Mouse (Mus musculus): ENCODE data around the gene Olfr519. TPM values are rescaled to one million over a fixed set of nuclear protein-coding genes. Genes with fewer than 3 reads are reported as not detected.
A peak's percentile ranks its signal among the peaks of the same experiment; 100 is the strongest.

Olfr519 gene
- polyA plus RNA-seq (2012; ENCODE audit: insufficient read depth, insufficient read length, low replicate concordance, missing spikeins) = not detected in 2 replicates

GRCm38 (mm10) chr7:108894320-108894719 lies at the start of gene Olfr519:
TSS of gene Olfr519 (minus strand) at chr7:108894420.
- TF ChIP-seq POLR2A (IDR thresholded peaks at IDR 0.05; ENCODE audit: insufficient read depth, low read depth, low read length) (no peak), CTCF (IDR thresholded peaks at IDR 0.05; ENCODE audit: insufficient read depth, low read depth, low read length) (no peak)
- Histone ChIP-seq H3K4me1 (ENCODE audit: control insufficient read depth, insufficient read depth, low read length) (no peaks in the 10 kb centered on the region), H3K27ac (ENCODE audit: insufficient read depth, low read depth, low read length) (no peak within 1 kb of the TSS), H3K4me3 (ENCODE audit: insufficient read depth, low read depth, low read length) (no peak within 1 kb of the TSS)
- 88% methylated on average over 5 of the region's 5 CpGs for WGBS

- Histone ChIP-seq H3K4me3 (ENCODE audit: insufficient read depth, low read depth, low read length) (no peak overlapping the region), H3K4me1 (ENCODE audit: control insufficient read depth, insufficient read depth, low read length) (peaks cover 6% of the 10 kb centered on the region; the same call in 1 of the 2 replicates), H3K27ac (ENCODE audit: insufficient read depth, low read depth, low read length) (no peak overlapping the region)
- WGBS = 1% methylated on average over 2 of the region's 2 CpGs
- TF ChIP-seq POLR2A (IDR thresholded peaks at IDR 0.05; ENCODE audit: insufficient read depth, low read depth, low read length) (no peak), CTCF (IDR thresholded peaks at IDR 0.05; ENCODE audit: insufficient read depth, low read depth, low read length) (no peak)
These were observed 49.8 kb upstream of the Olfr519 start for GRCm38 (mm10) chr7:108944002-108944401.

GRCm38 (mm10) chr7:108941466-108941865 lies 47.2 kb upstream of the Olfr519 start:
- Histone ChIP-seq H3K4me1 (ENCODE audit: control insufficient read depth, insufficient read depth, low read length) (peaks cover 6% of the 10 kb centered on the region; the same call in 1 of the 2 replicates), H3K27ac (ENCODE audit: insufficient read depth, low read depth, low read length) (no peak overlapping the region), H3K4me3 (ENCODE audit: insufficient read depth, low read depth, low read length) (no peak overlapping the region)
- no peak for TF ChIP-seq POLR2A (IDR thresholded peaks at IDR 0.05; ENCODE audit: insufficient read depth, low read depth, low read length)
- TF ChIP-seq CTCF (IDR thresholded peaks at IDR 0.05; ENCODE audit: insufficient read depth, low read depth, low read length) = no peak
- 60% methylated on average over 9 of the region's 9 CpGs for WGBS

GRCm38 (mm10) chr7:108936591-108936990 lies 42.4 kb upstream of the Olfr519 start:
- H3K4me3 ChIP-seq (ENCODE audit: insufficient read depth, low read depth, low read length) = no peak overlapping the region
- H3K27ac ChIP-seq (ENCODE audit: insufficient read depth, low read depth, low read length) = no peak overlapping the region
- 95% methylated on average over 4 of the region's 4 CpGs for WGBS
- H3K4me1 ChIP-seq (ENCODE audit: control insufficient read depth, insufficient read depth, low read length) = peaks cover 12% of the 10 kb centered on the region
- no peak for TF ChIP-seq CTCF (IDR thresholded peaks at IDR 0.05; ENCODE audit: insufficient read depth, low read depth, low read length)
- no peak for TF ChIP-seq POLR2A (IDR thresholded peaks at IDR 0.05; ENCODE audit: insufficient read depth, low read depth, low read length)

GRCm38 (mm10) chr7:108935411-108935810 lies 41.2 kb upstream of the Olfr519 start:
- peaks cover 7% of the 10 kb centered on the region for H3K4me1 ChIP-seq (ENCODE audit: control insufficient read depth, insufficient read depth, low read length)
- no peak overlapping the region for H3K27ac ChIP-seq (ENCODE audit: insufficient read depth, low read depth, low read length)
- 81% methylated on average over 7 of the region's 7 CpGs for WGBS
- TF ChIP-seq CTCF (IDR thresholded peaks at IDR 0.05; ENCODE audit: insufficient read depth, low read depth, low read length) (no peak), POLR2A (IDR thresholded peaks at IDR 0.05; ENCODE audit: insufficient read depth, low read depth, low read length) (no peak)
- peak overlapping the region; percentile 12 for H3K4me3 ChIP-seq (ENCODE audit: insufficient read depth, low read depth, low read length)

GRCm38 (mm10) chr7:108934836-108935235 lies 40.6 kb upstream of the Olfr519 start:
- no peak overlapping the region for H3K27ac ChIP-seq (ENCODE audit: insufficient read depth, low read depth, low read length)

GRCm38 (mm10) chr7:108933794-108934731 lies 39.8 kb upstream of the Olfr519 start, which contains the start of gene Eif3f:
TSS of gene Eif3f (plus strand) at chr7:108934417.
- Histone ChIP-seq H3K4me3 (ENCODE audit: insufficient read depth, low read depth, low read length) (peak within 1 kb of the TSS; percentile 95), H3K27ac (ENCODE audit: insufficient read depth, low read depth, low read length) (no peak within 1 kb of the TSS), H3K4me1 (ENCODE audit: control insufficient read depth, insufficient read depth, low read length) (peaks cover 7% of the 10 kb centered on the region)
- whole genome bisulfite sequencing = 2% methylated on average over 50 of the region's 50 CpGs
- no peak for TF ChIP-seq CTCF (IDR thresholded peaks at IDR 0.05; ENCODE audit: insufficient read depth, low read depth, low read length)
- peak; percentile 67 for TF ChIP-seq POLR2A (IDR thresholded peaks at IDR 0.05; ENCODE audit: insufficient read depth, low read depth, low read length)

More at GRCm38 (mm10) chr7:108934836-108935235, 40.6 kb upstream of the Olfr519 start:
- peak overlapping the region; percentile 95 for H3K4me3 ChIP-seq (ENCODE audit: insufficient read depth, low read depth, low read length)
- peaks cover 7% of the 10 kb centered on the region for H3K4me1 ChIP-seq (ENCODE audit: control insufficient read depth, insufficient read depth, low read length)
- WGBS = 1% methylated on average over 8 of the region's 8 CpGs
- TF ChIP-seq CTCF (IDR thresholded peaks at IDR 0.05; ENCODE audit: insufficient read depth, low read depth, low read length) (no peak), POLR2A (IDR thresholded peaks at IDR 0.05; ENCODE audit: insufficient read depth, low read depth, low read length) (no peak)

GRCm38 (mm10) chr7:108929726-108930393 lies 35.6 kb upstream of the Olfr519 start, which contains the start of gene Nlrp10:
TSS of gene Nlrp10 (minus strand) at chr7:108930178.
- Histone ChIP-seq H3K4me1 (ENCODE audit: control insufficient read depth, insufficient read depth, low read length) (no peaks in the 10 kb centered on the region), H3K4me3 (ENCODE audit: insufficient read depth, low read depth, low read length) (no peak within 1 kb of the TSS), H3K27ac (ENCODE audit: insufficient read depth, low read depth, low read length) (peak within 1 kb of the TSS; percentile 46; the same call in 1 of the 2 replicates)
- 66% methylated on average over 6 of the region's 6 CpGs for WGBS
- TF ChIP-seq CTCF (IDR thresholded peaks at IDR 0.05; ENCODE audit: insufficient read depth, low read depth, low read length) (no peak), POLR2A (IDR thresholded peaks at IDR 0.05; ENCODE audit: insufficient read depth, low read depth, low read length) (no peak)

Data from olfactory bulb, adult 2 months (tissue).